Mouse (Mus musculus): ENCODE measurements at regions not wholly inside any gene's neighbourhood (a gene's known extent, or its start where the extent isn't known, plus 50 kb on each side); places are given as distances from the start of the nearest gene placed in this dataset.

DNA sequence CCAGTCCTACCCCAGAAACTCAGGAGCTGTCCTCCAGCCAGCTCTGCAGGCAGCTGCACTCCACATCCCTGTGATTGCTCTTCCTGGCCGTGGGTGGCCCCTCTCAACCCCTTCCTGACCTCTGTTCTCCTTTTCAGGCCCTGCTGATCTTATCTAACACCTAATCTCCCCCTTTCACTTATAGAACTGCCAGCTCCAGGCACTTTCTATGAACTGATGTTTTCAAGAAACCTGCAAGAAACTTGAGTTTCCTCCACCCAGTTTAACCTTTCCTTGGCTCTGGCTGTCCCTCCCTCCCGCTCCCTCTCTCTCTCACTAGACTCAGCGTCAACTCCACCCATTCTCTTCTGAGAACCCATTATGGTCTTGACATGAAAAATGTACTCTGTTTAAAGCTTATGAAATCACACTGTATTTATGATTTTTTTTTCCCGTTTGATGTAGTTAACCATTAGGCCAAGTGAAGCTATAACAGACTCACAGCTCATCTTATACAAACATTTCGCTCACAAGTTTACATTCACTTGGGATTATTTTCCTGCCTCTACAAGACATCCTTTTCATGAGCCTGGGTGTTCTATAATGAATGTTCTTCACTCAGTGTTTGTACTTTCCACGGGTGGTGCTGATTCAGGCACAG is 279.8 kb upstream of the Foxq1 start:
- H3K4me2 ChIP-seq (replicated peaks): no peak overlapping the region
- WGBS: 75% methylated on average over 6 of the region's 6 CpGs
- H3K4me3 ChIP-seq: no peak overlapping the region
- H3K9me3 ChIP-seq: no peaks in the 10 kb centered on the region
- H3K9ac ChIP-seq (replicated peaks): no peak overlapping the region
- H3K27me3 ChIP-seq: no peaks in the 10 kb centered on the region
- H3K27ac ChIP-seq (replicated peaks): no peak overlapping the region
- no peaks in the 10 kb centered on the region for H3K36me3 ChIP-seq
- H3K4me1 ChIP-seq: no peaks in the 10 kb centered on the region
- no peak for ATAC-seq (replicated peaks)

DNA sequence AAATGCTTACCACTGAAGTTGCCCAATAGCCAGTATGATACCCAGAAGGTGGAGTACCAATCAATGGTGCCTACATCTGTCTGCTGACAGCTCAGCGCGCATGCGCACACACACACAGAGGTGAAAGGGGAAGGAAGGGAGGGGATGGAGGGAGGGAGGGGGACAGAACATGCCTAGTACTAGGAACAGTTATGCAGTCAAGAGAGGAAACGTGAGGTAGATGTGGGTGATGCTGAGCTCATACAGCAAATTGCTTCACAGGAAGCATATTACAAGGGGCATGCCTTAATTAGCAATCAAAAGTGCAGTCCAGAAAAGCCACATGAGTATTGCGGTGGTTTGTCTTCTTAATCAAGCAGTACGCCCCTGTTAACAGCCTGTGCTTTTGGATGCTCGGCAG is 265.3 kb upstream of the Foxq1 start:
- no peak overlapping the region for H3K4me3 ChIP-seq
- H3K27ac ChIP-seq (replicated peaks): no peak overlapping the region
- no peaks in the 10 kb centered on the region for H3K36me3 ChIP-seq
- H3K27me3 ChIP-seq: no peaks in the 10 kb centered on the region
- no peak overlapping the region for H3K4me2 ChIP-seq (replicated peaks)
- H3K9ac ChIP-seq (replicated peaks): no peak overlapping the region
- H3K9me3 ChIP-seq: no peaks in the 10 kb centered on the region
- no peaks in the 10 kb centered on the region for H3K4me1 ChIP-seq
- ATAC-seq (replicated peaks): no peak
- WGBS: 91% methylated on average over 7 of the region's 7 CpGs

DNA sequence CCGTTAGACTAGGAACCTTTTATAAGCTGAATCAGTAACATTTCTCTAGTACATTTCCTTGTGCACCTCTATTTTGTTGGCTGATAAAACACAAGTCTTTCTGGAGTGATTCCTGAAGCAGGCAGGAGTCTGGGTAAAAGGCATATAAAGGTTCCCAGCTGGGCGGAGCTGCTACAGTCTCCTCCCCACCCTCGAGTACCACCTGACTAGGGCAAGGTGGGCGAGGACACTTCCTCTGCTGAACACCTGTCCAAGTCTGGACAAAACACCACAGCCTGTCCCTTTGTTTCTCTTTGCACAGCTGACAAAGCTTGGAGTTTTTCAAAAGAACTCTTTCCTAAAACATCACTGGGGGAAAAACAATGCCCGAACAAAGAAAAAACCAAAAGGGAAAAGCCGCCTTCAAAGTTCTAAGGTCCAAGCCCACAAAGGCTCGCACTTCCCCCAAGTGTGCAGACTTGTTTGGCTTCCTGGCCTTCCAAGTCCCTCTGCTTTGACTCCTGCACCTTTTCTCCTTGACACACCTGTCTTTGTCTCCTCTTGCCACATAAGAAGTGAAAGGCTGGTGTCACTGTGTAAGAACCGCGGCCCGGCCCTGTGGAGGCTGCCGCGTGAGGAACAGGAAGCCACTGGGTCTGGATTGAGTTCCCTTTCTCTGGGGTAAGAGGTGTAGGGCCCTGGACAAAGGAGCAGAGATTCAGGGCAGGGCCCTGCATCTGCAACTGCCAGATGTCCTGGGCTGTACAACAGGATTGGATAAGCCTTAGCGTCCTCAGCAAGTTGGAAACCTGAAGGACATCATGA is 263.1 kb upstream of the Foxq1 start:
- Histone ChIP-seq H3K4me3 (no peak overlapping the region), H3K27ac (replicated peaks) (no peak overlapping the region), H3K36me3 (no peaks in the 10 kb centered on the region), H3K9ac (replicated peaks) (no peak overlapping the region), H3K9me3 (no peaks in the 10 kb centered on the region), H3K4me2 (replicated peaks) (no peak overlapping the region), H3K27me3 (no peaks in the 10 kb centered on the region), H3K4me1 (no peaks in the 10 kb centered on the region)
- 84% methylated on average over 13 of the region's 13 CpGs for WGBS
- no peak for ATAC-seq (replicated peaks)

DNA sequence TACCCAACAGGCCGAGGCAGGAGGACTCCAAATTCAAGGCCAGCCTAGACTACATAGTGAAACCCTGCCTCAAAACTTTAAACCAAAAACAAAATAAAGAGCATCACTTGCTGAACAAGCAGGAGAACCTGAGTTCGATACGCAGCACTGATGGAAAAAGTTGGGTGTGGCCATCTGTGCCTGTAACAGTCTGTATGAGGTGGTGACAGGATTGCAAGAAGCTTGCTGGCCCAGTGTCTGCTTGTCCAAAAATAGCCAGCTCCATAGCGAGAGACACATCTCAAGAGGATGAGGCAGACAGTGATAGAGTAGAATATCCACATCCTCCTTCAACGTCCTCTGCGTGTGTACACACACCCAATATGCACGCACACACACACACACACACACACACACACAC is 261.9 kb upstream of the Foxq1 start:
- Histone ChIP-seq H3K27me3 (no peaks in the 10 kb centered on the region), H3K36me3 (no peaks in the 10 kb centered on the region), H3K9me3 (no peaks in the 10 kb centered on the region), H3K27ac (replicated peaks) (no peak overlapping the region), H3K4me3 (no peak overlapping the region), H3K4me1 (no peaks in the 10 kb centered on the region), H3K9ac (replicated peaks) (no peak overlapping the region), H3K4me2 (replicated peaks) (no peak overlapping the region)
- WGBS: 94% methylated on average over 7 of the region's 7 CpGs
- no peak for ATAC-seq (replicated peaks)

DNA sequence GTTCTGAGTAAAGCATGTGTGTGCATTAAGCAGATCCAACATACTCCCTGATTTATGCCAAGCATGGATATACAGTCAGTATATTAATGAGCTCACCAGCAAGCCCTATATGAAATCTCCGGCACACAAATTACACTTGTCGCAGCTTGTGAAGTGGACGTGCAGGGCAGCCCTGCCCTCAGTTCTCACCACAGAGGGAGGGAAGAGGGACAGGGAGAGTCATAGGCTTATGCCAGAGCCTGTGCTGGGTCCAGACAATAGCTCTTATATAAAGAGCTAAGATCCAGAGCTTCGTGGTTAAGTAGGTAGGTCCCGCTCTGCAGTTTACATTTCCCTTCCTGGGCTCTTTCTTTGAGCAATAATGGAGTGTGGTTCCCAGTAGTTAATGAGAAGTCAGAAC is 252.7 kb upstream of the Foxq1 start:
- Histone ChIP-seq H3K9ac (replicated peaks) (no peak overlapping the region), H3K4me2 (replicated peaks) (no peak overlapping the region), H3K36me3 (no peaks in the 10 kb centered on the region), H3K27ac (replicated peaks) (no peak overlapping the region), H3K9me3 (no peaks in the 10 kb centered on the region), H3K4me1 (no peaks in the 10 kb centered on the region), H3K27me3 (no peaks in the 10 kb centered on the region), H3K4me3 (no peak overlapping the region)
- ATAC-seq (replicated peaks): no peak
- WGBS: 80% methylated on average over 5 of the region's 5 CpGs

DNA sequence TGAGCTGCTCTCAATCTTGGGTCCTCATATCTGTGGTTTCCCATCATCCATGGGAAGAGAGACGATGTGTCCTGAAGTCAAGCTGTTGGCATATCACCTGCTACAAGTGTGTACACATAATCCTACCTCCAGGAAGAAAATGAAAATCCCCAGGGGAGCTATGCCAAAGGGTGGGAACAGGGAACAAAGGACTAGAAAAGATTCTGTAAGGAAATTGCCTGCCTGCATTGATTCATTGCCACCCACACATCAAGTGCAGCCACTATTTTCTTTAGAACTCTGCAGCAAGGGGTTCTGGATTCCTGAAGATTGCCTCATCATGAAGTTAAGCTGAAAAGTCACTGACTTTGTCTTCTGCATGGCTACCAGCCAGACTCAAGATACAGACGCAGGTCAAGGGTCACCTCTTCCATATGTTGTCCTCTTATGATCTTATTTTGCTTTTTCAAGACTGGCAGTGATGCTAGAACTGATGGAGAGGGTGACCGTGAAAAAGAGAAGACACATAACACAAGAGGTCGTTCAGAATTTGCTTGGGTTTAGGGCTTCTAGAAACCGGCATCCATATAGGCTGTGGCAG is 251.6 kb upstream of the Foxq1 start:
- no peak overlapping the region for H3K4me2 ChIP-seq (replicated peaks)
- H3K4me1 ChIP-seq: no peaks in the 10 kb centered on the region
- H3K36me3 ChIP-seq: no peaks in the 10 kb centered on the region
- no peak overlapping the region for H3K4me3 ChIP-seq
- H3K27ac ChIP-seq (replicated peaks): no peak overlapping the region
- no peaks in the 10 kb centered on the region for H3K9me3 ChIP-seq
- no peak overlapping the region for H3K9ac ChIP-seq (replicated peaks)
- ATAC-seq (replicated peaks): no peak
- H3K27me3 ChIP-seq: no peaks in the 10 kb centered on the region
- WGBS: 83% methylated on average over 5 of the region's 5 CpGs

DNA sequence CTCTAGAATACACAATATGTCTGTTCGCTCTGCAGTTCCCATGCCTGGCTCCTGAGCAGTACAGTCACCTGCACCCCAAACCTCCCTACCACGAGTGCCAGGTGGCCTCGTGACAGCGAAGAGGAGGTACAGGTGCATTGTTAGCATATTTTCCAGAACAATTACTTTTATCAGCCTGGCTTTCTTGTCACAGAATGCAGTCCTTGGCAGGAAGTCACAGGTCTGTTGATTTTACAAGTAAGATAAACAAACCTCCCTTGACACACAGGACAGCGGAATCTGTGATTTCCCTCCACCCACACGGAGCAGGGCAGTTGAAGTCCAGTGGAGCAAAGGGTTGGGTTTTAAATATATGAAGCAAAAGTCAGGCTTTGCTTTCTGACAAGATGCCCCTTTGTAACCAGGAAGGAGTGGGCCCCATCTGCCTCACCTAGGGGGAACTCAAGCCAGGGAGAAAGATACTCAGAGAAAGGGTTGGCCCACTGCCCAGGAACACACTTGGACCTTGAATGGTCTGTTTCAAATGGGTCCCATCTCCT is 246.8 kb upstream of the Foxq1 start:
- Histone ChIP-seq H3K4me1 (no peaks in the 10 kb centered on the region), H3K4me3 (no peak overlapping the region), H3K4me2 (replicated peaks) (no peak overlapping the region), H3K9ac (replicated peaks) (no peak overlapping the region), H3K27ac (replicated peaks) (no peak overlapping the region), H3K27me3 (no peaks in the 10 kb centered on the region), H3K9me3 (no peaks in the 10 kb centered on the region), H3K36me3 (no peaks in the 10 kb centered on the region)
- 83% methylated on average over 6 of the region's 6 CpGs for WGBS
- no peak for ATAC-seq (replicated peaks)

DNA sequence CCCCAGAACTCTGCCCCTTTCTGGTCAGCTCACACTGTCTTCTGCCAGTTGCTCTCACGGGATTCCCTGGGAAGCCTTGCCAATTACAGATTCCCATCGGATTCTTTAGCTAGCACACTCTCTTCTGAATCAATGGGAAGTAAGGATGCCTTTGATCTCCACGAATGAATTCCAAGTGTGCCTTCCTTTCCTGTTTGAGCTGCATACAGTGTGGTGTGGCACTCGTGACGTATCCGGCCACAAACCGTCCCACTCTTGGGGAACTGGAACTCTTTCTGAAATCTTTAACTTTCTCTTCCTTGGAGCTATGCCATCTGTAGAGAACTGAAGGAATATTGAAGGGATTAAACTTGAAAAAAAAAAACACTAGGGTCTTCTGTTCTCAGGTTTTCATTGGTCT is 243.2 kb upstream of the Foxq1 start:
- no peak overlapping the region for H3K4me3 ChIP-seq
- no peaks in the 10 kb centered on the region for H3K9me3 ChIP-seq
- WGBS: 57% methylated on average over 7 of the region's 7 CpGs
- no peak overlapping the region for H3K4me2 ChIP-seq (replicated peaks)
- no peak overlapping the region for H3K9ac ChIP-seq (replicated peaks)
- no peaks in the 10 kb centered on the region for H3K36me3 ChIP-seq
- H3K27ac ChIP-seq (replicated peaks): no peak overlapping the region
- no peak for ATAC-seq (replicated peaks)
- H3K4me1 ChIP-seq: no peaks in the 10 kb centered on the region
- no peaks in the 10 kb centered on the region for H3K27me3 ChIP-seq

DNA sequence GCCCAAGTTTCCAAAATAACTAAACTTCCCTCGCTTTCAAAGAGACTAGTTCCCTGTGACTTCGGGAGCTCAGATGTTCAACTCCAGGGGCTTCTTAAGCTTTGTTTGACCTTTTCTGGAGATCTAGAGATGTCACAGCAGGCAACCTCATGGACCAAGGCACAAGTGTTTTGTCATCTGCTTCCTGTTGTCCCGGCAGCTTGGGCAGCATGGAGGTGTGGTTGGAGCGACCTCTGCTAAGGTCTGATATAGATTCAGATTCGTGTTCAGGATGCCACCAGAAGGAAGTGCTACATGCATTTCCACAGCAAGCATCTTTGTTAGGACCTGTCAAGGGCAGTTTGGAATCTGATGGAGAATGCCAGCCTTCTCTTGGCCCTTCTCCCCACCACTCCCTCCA is 242.1 kb upstream of the Foxq1 start:
- Histone ChIP-seq H3K9me3 (no peaks in the 10 kb centered on the region), H3K4me2 (replicated peaks) (no peak overlapping the region), H3K36me3 (no peaks in the 10 kb centered on the region), H3K27me3 (no peaks in the 10 kb centered on the region), H3K9ac (replicated peaks) (no peak overlapping the region), H3K4me3 (no peak overlapping the region), H3K4me1 (no peaks in the 10 kb centered on the region), H3K27ac (replicated peaks) (no peak overlapping the region)
- ATAC-seq (replicated peaks): no peak
- WGBS: 83% methylated on average over 5 of the region's 5 CpGs

DNA sequence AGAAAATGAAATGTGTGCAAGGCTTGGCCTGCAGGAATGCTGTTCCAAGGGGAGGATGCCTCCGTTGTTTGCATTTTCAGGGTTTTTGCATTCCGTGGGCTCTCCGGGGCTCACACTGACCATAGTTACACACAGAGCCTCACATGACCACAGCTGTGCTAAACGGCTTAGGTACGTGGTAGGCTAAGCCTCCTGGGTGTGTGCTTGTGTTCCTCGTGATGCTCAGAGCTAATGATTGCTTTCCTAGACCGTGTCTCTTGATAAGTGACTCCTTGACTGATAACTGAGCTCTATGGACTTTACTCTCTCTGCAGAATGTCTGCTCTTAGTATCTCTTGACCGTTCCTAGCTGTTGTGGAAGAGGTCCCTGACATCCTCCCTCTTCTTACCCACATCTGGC is 238.9 kb upstream of the Foxq1 start:
- WGBS: 92% methylated on average over 8 of the region's 8 CpGs
- no peaks in the 10 kb centered on the region for H3K36me3 ChIP-seq
- H3K4me1 ChIP-seq: no peaks in the 10 kb centered on the region
- no peak overlapping the region for H3K9ac ChIP-seq (replicated peaks)
- no peak overlapping the region for H3K4me3 ChIP-seq
- no peaks in the 10 kb centered on the region for H3K9me3 ChIP-seq
- H3K4me2 ChIP-seq (replicated peaks): no peak overlapping the region
- no peaks in the 10 kb centered on the region for H3K27me3 ChIP-seq
- ATAC-seq (replicated peaks): no peak
- no peak overlapping the region for H3K27ac ChIP-seq (replicated peaks)

DNA sequence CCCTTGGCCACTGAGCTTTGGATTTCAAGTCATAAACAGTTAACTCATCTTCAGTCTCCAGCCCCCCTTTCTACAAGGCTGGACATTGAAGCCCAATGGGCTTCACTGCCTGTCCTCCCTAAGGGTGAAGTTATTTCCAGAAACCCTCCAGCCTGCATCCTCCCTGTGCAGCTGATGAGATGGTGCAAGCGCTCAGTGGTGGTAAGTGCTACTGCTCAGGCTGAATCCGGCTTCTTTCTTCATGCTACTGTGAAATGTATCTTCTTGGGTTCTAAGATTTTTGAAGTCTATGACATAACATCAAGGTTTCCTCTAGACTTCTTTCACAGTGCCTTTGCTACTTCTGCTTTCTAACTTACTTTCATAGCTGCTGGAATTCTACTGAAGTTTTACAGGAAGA is 237.9 kb upstream of the Foxq1 start:
- Histone ChIP-seq H3K9ac (replicated peaks) (no peak overlapping the region), H3K4me1 (no peaks in the 10 kb centered on the region), H3K27me3 (no peaks in the 10 kb centered on the region), H3K4me2 (replicated peaks) (no peak overlapping the region), H3K27ac (replicated peaks) (no peak overlapping the region), H3K9me3 (no peaks in the 10 kb centered on the region), H3K36me3 (no peaks in the 10 kb centered on the region), H3K4me3 (no peak overlapping the region)
- ATAC-seq (replicated peaks): no peak
- 97% methylated on average over 2 of the region's 2 CpGs for WGBS

DNA sequence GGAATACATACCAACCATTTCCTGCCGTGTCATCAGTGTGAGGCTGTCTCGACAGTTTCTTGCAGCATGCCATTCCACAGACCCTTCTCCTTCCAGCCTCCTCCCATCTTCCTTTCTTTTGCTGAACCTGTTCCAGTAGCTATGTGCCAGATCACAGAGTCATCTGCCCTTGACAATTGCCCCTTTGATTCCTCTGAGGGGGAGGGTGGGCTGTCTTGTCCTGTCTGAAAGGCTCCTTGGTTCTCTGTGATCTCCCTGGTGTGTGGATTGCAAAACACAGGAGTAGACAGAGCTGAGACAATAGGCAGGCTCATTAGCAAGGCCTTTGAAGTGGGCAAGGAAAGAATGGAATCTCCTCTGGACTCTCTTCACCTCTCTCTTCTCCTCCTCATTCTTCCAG is 234.5 kb upstream of the Foxq1 start:
- 78% methylated on average over 2 of the region's 2 CpGs for WGBS
- ATAC-seq (replicated peaks): no peak
- Histone ChIP-seq H3K9me3 (no peaks in the 10 kb centered on the region), H3K4me2 (replicated peaks) (no peak overlapping the region), H3K27me3 (no peaks in the 10 kb centered on the region), H3K4me1 (no peaks in the 10 kb centered on the region), H3K27ac (replicated peaks) (no peak overlapping the region), H3K36me3 (no peaks in the 10 kb centered on the region), H3K9ac (replicated peaks) (no peak overlapping the region), H3K4me3 (no peak overlapping the region)
